Mouse (Mus musculus) midbrain, embryonic 12.5 days (tissue): ENCODE data around the gene Zfp978. TPM values are rescaled to one million over a fixed set of nuclear protein-coding genes. Genes with fewer than 3 reads are reported as not detected.
"Not testable (repeated sequence)": the region's sequence is repeated elsewhere in the genome, so short reads cannot be mapped to it uniquely, and the experiment has no call there.

Source experiments
- ATAC-seq: fragments of 200-750 bp; cut with Nextera tagmentation; 2 replicates; pipeline ENCODE4 v1.8.0; 2017; ENCODE audit warnings: low read depth, moderate TSS enrichment, moderate library complexity; ENCODE audit not compliant: low FRiP score
- H3K27ac ChIP-seq: fragments of 300-500 bp; sonication (generic); replicated peaks from 2 replicates; pipeline ENCODE4 v1.5.1; 2016; ENCODE audit warnings: mild to moderate bottlenecking
- H3K27me3 ChIP-seq: fragments of 300-500 bp; sonication (generic); 2 replicates; pipeline ENCODE4 v1.6.1; 2016; ENCODE audit warnings: mild to moderate bottlenecking
- H3K36me3 ChIP-seq: fragments of 300-500 bp; sonication (generic); 2 replicates; pipeline ENCODE4 v1.6.1; 2016
- H3K4me1 ChIP-seq: fragments of 300-500 bp; sonication (generic); 2 replicates; pipeline ENCODE4 v1.6.1; 2016
- H3K4me2 ChIP-seq: fragments of 300-500 bp; sonication (generic); replicated peaks from 2 replicates; pipeline ENCODE4 v1.6.1; 2016; ENCODE audit warnings: mild to moderate bottlenecking, moderate library complexity
- H3K4me3 ChIP-seq: fragments of 300-500 bp; sonication (generic); 2 replicates; pipeline ENCODE4 v1.5.1; 2016; ENCODE audit warnings: mild to moderate bottlenecking
- H3K9ac ChIP-seq: fragments of 300-500 bp; sonication (generic); replicated peaks from 2 replicates; pipeline ENCODE4 v1.6.1; 2016; ENCODE audit warnings: mild to moderate bottlenecking, moderate library complexity
- H3K9me3 ChIP-seq: fragments of 300-500 bp; sonication (generic); 2 replicates; pipeline ENCODE4 v1.6.1; 2016; ENCODE audit warnings: mild to moderate bottlenecking
- WGBS: fragments of 180-500 bp; shearing (Covaris S2); methylation state at CpG from one replicate; pipeline ENCODE4 v1.1.7; 2016; 5-methylcytosine and 5-hydroxymethylcytosine counted together
- polyA plus RNA-seq: library from polyadenylated mRNA; unstranded; fragments of >200 nt; fragmentation: Nextera tagmentation; extraction: Ambion mirVana; gene quantifications from 2 replicates; pipeline ENCODE4 v1.2.1, GENCODE M21; 2016

The Zfp978 gene
- polyA plus RNA-seq, 1 experiment from 2014 or later = not detected

- peaks cover 77% of the 10 kb centered on the region for H3K9me3 ChIP-seq
- H3K4me1 ChIP-seq, H3K27ac ChIP-seq, H3K27me3 ChIP-seq, ATAC-seq, H3K4me2 ChIP-seq, H3K4me3 ChIP-seq, H3K9ac ChIP-seq, H3K36me3 ChIP-seq: not testable (repeated sequence)
- 21% methylated on average over 1 of the region's 1 CpGs for WGBS
These were observed 60.2 kb downstream of the Zfp978 start for GRCm38 (mm10) chr4:147421316-147421715.

DNA sequence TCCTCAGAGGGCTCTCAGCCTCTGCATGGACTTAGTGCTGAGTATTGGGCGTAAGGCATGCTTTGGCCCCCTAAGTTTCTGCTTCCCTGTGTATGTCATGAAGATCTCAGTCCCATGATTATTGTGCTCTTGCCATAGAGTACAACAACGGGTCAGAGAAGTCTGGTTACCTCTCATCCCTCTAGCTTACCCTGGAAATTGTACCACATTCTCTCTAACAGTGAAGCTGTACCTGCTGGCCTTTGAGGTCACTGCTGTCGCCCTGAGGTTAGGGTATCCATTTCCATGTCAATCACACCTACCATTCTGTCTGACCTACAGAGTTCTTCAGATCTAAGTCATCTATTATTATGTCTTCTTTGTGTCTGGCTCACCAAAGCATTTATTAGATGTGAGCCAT lies 62.0 kb downstream of the Zfp978 start:
- no peaks in the 10 kb centered on the region for H3K4me1 ChIP-seq
- H3K27me3 ChIP-seq = no peaks in the 10 kb centered on the region
- no peak overlapping the region for H3K27ac ChIP-seq
- no peak overlapping the region for H3K4me2 ChIP-seq
- peaks cover 61% of the 10 kb centered on the region for H3K9me3 ChIP-seq
- peak; percentile 11 for ATAC-seq
- H3K36me3 ChIP-seq = no peaks in the 10 kb centered on the region
- 48% methylated on average over 3 of the region's 3 CpGs for WGBS
- no peak overlapping the region for H3K4me3 ChIP-seq
- H3K9ac ChIP-seq = no peak overlapping the region

GRCm38 (mm10) chr4:147423641-147424298 lies 62.7 kb downstream of the Zfp978 start:
- no peaks in the 10 kb centered on the region for H3K4me1 ChIP-seq

DNA sequence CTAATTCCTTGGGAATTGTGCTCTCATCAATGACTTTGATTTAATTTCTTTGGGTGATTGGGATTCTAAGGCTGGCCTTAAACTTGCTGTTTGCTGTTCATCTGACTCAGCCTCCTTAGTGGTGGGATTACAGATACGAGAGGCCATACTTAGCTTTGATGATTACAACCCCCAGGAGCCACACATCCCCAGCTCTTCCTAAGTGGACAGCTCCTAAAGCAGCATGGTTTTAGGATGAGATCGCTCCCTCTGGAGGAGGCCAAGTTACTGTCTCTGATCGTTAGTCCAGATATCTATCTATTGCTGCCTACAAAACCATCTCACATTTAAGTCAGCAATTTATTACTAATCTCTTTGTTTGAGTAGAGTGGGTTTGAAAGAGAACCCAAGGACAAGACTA lies 63.3 kb downstream of the Zfp978 start:
- not testable (repeated sequence) for H3K36me3 ChIP-seq, H3K4me1 ChIP-seq, H3K4me2 ChIP-seq, H3K27me3 ChIP-seq, H3K4me3 ChIP-seq, ATAC-seq, H3K27ac ChIP-seq, H3K9ac ChIP-seq
- peaks cover 55% of the 10 kb centered on the region for H3K9me3 ChIP-seq
- WGBS = 57% methylated on average over 3 of the region's 3 CpGs

More at GRCm38 (mm10) chr4:147423641-147424298, 62.7 kb downstream of the Zfp978 start:
- Histone ChIP-seq H3K27me3 (no peaks in the 10 kb centered on the region), H3K36me3 (no peaks in the 10 kb centered on the region), H3K4me2 (no peak overlapping the region), H3K27ac (no peak overlapping the region), H3K4me3 (no peak overlapping the region), H3K9ac (no peak overlapping the region), H3K9me3 (peaks cover 59% of the 10 kb centered on the region)
- peak; percentile 3; the same call in 1 of the 2 replicates for ATAC-seq
- WGBS = 65% methylated on average over 4 of the region's 4 CpGs

DNA sequence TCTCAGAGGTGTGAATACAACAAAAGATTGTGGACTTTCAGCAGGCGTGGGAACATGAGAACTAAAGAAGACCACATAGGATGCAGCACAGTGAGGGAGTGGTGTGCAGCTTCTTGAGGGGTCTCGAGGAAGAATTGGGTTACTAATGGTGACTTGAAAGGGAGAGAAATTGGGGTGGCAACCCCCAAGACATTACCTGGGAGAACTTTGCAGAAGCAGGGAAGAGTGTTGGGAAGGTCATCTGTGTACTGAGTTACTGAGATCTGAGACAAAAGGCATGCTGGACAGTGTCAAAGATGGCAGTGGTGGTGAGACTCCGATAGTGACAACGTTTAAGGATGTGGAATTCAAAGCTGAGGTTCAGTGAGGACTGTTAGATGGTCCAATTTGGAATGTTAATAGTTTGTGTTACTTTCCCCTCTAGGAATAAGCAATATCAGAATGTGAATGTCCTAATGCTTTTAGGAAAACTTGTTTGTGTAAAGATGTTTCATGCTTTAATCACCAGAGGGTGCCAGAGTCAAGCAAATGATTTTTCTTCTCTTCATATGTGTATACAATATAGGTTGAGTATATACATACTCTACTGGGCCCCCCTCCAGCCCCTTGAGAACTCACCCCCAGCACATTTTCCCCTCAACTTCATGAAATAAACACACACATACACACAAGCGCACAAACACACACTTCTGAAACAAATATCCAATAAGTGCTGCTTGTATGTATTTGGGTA lies 64.7 kb downstream of the Zfp978 start:
- not testable (repeated sequence) for H3K27me3 ChIP-seq, ATAC-seq, H3K4me1 ChIP-seq, H3K4me3 ChIP-seq, H3K9ac ChIP-seq, H3K27ac ChIP-seq, H3K4me2 ChIP-seq, H3K36me3 ChIP-seq
- peaks cover 51% of the 10 kb centered on the region for H3K9me3 ChIP-seq
- WGBS = 50% methylated on average over 5 of the region's 5 CpGs

- Histone ChIP-seq H3K36me3 (no peaks in the 10 kb centered on the region), H3K9ac (no peak overlapping the region), H3K4me2 (no peak overlapping the region), H3K9me3 (peaks cover 38% of the 10 kb centered on the region), H3K4me3 (no peak overlapping the region), H3K27me3 (no peaks in the 10 kb centered on the region), H3K27ac (no peak overlapping the region), H3K4me1 (no peaks in the 10 kb centered on the region)
- ATAC-seq = no peak
These were observed 69.5 kb downstream of the Zfp978 start for GRCm38 (mm10) chr4:147430651-147431050.

DNA sequence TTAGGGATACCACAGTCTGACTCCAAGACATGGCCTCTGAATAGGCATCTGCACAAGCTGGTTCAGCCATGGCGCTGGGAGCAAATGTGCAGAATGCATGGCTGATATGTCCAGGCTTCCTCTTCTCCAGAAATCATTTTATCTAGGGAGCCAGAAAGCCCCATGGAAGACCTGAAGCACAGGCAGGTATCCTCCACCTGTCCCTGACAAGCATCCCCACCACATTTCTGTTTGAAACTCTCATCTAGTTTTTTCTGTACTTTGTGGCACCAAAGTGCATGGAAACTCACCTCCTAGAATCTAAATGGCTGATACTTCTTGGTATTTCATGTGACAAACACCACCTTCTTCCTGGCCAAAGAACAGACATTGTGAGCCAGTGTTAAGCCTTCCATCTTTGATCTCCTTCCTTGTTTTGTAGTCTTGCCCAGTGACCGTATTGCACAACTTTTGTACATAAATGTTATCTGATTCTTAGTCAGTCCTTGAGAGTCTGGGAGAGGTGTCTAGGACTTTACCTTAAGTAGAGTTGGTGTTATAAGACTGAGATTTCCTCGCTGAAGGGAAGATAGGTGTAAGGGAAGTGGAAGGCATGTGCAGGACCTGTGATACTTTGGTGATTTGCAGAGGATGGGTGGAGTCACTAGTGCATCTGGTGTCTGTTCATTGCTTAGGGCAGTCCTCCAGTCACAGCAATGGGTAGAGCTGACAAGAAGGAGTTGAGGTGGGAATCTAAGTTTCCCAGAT lies 70.8 kb downstream of the Zfp978 start:
- not testable (repeated sequence) for H3K4me3 ChIP-seq, H3K4me2 ChIP-seq, H3K27ac ChIP-seq, H3K36me3 ChIP-seq, H3K9ac ChIP-seq, H3K27me3 ChIP-seq, H3K4me1 ChIP-seq
- 75% methylated on average over 3 of the region's 3 CpGs for WGBS
- H3K9me3 ChIP-seq = peaks cover 39% of the 10 kb centered on the region
- peak; percentile 47; the same call in 1 of the 2 replicates for ATAC-seq

DNA sequence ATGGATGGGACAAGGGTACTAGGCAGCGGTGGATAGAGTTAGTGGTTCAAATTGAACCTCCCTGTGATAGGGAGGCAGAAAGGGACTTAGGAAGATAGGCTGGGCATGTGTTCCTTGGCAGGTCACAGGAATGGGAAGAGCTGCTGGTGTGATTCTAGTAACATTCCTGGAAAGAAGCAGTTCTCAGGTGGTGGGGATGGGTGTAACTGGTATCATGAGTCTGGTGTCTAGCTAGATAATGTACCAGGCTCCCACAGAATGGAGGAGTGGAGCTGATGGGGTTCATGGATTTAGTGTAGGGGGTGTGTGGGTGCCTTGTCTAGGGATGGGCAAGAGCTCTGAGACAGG lies 71.3 kb downstream of the Zfp978 start:
- no peak overlapping the region for H3K4me2 ChIP-seq
- no peaks in the 10 kb centered on the region for H3K4me1 ChIP-seq
- no peak overlapping the region for H3K4me3 ChIP-seq
- H3K27ac ChIP-seq = no peak overlapping the region
- no peak overlapping the region for H3K9ac ChIP-seq
- H3K9me3 ChIP-seq = peaks cover 41% of the 10 kb centered on the region
- H3K27me3 ChIP-seq = no peaks in the 10 kb centered on the region
- no peaks in the 10 kb centered on the region for H3K36me3 ChIP-seq
- 88% methylated on average over 1 of the region's 1 CpGs for WGBS
- no peak; the same call in 1 of the 2 replicates for ATAC-seq

GRCm38 (mm10) chr4:147433017-147433416 lies 71.9 kb downstream of the Zfp978 start:
- Histone ChIP-seq H3K9ac (no peak overlapping the region), H3K4me3 (no peak overlapping the region), H3K4me2 (no peak overlapping the region), H3K27me3 (no peaks in the 10 kb centered on the region), H3K27ac (no peak overlapping the region), H3K4me1 (no peaks in the 10 kb centered on the region), H3K9me3 (peaks cover 41% of the 10 kb centered on the region), H3K36me3 (no peaks in the 10 kb centered on the region)
- ATAC-seq = peak; percentile 32
- 37% methylated on average over 3 of the region's 3 CpGs for WGBS

DNA sequence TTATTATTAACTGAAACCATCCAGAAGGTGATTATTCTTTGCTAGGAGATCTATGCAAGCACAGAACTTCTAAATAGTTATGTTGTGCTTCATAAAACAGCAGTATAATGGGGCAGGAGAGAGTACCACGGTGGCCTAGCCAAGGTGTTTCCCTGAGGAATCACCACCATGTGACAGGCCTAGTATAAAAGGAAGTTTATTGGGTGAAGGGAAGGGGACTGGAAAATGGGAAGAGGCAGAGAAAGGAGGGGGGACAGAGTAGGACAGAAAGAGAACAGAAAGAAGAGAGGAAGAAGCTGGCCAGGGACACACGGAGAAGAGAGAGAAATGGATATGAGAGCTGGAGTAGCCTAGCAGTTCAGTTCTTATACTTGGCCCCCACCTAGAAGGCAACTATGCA lies 72.8 kb downstream of the Zfp978 start:
- peaks cover 41% of the 10 kb centered on the region for H3K9me3 ChIP-seq
- H3K9ac ChIP-seq = no peak overlapping the region
- no peaks in the 10 kb centered on the region for H3K27me3 ChIP-seq
- H3K4me2 ChIP-seq = no peak overlapping the region
- peak; percentile 23 for ATAC-seq
- H3K27ac ChIP-seq = no peak overlapping the region
- WGBS = 45% methylated on average over 2 of the region's 2 CpGs
- no peak overlapping the region for H3K4me3 ChIP-seq
- no peaks in the 10 kb centered on the region for H3K36me3 ChIP-seq
- no peaks in the 10 kb centered on the region for H3K4me1 ChIP-seq
